Mouse (Mus musculus): ENCODE measurements at regions not wholly inside any gene's neighbourhood (a gene's known extent, or its start where the extent isn't known, plus 50 kb on each side); places are given as distances from the start of the nearest gene placed in this dataset.

DNA sequence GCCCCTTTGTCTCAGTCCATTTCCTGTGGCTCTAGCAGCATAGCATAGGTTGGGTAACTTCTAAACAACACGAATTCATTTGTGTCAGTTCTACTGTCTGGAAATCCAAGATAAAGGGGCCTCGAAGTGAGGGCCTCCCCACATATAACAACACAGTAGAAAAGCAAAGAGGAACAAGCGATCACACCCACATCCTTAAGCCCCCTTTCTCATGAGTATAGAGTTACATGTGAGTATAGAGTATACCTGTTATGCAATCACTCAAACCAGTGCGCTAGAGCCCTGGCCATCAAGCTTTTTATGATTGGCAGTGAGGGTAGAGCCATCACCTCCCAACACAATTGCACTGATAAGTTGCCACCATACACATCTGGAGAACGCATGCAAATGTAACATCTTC, 157.4 kb downstream of the Psat1 start:
- DNase-seq (ENCODE audit: low spot score) (no peak), ATAC-seq (replicated peaks; ENCODE audit: low FRiP score) (no peak)
- Histone ChIP-seq H3K9ac (ENCODE audit: low read depth, low read length) (no peak overlapping the region), H3K27ac (ENCODE audit: low read depth, low read length) (no peak overlapping the region), H3K4me2 (no peak overlapping the region), H3K9me3 (ENCODE audit: control insufficient read depth, low read length) (no peaks in the 10 kb centered on the region), H3K4me3 (ENCODE audit: low read depth, low read length) (no peak overlapping the region), H3K36me3 (ENCODE audit: control insufficient read depth, insufficient read depth, low read length) (no peaks in the 10 kb centered on the region), H3K27me3 (replicated peaks; ENCODE audit: control insufficient read depth, insufficient read depth, low read length) (no peaks in the 10 kb centered on the region), H3K4me1 (replicated peaks; ENCODE audit: control insufficient read depth, insufficient read depth, low read length) (no peaks in the 10 kb centered on the region)
- whole genome bisulfite sequencing, result 42% methylated on average over 5 of the region's 5 CpGs

DNA sequence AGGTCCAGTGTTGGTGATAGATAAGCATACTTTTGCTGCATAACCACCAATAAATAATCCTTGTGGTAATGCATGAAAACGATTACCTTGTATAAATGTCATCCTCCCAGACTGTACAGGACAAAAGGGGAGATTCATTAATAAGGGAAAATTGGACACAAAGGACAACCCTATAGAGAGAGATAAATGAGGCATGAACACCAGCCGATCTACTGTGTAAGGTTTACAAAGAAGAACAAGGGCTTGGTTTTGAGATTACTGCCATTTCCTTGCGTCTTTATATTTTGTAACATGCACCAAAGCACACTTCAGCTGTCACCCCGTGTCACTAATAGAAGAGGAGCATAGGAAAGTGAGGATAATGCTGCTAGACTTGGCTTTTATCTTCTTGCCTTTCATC, 162.5 kb downstream of the Psat1 start:
- 67% methylated on average over 4 of the region's 4 CpGs for WGBS
- H3K4me3 ChIP-seq (ENCODE audit: low read depth, low read length), result no peak overlapping the region
- H3K9ac ChIP-seq (ENCODE audit: low read depth, low read length), result no peak overlapping the region
- ATAC-seq (replicated peaks; ENCODE audit: low FRiP score), result no peak
- H3K27ac ChIP-seq (ENCODE audit: low read depth, low read length), result no peak overlapping the region
- H3K4me1 ChIP-seq (replicated peaks; ENCODE audit: control insufficient read depth, insufficient read depth, low read length), result no peaks in the 10 kb centered on the region
- no peak for DNase-seq (ENCODE audit: low spot score)
- no peaks in the 10 kb centered on the region for H3K36me3 ChIP-seq (ENCODE audit: control insufficient read depth, insufficient read depth, low read length)
- H3K27me3 ChIP-seq (replicated peaks; ENCODE audit: control insufficient read depth, insufficient read depth, low read length), result no peaks in the 10 kb centered on the region
- H3K4me2 ChIP-seq, result no peak overlapping the region
- H3K9me3 ChIP-seq (ENCODE audit: control insufficient read depth, low read length), result no peaks in the 10 kb centered on the region

DNA sequence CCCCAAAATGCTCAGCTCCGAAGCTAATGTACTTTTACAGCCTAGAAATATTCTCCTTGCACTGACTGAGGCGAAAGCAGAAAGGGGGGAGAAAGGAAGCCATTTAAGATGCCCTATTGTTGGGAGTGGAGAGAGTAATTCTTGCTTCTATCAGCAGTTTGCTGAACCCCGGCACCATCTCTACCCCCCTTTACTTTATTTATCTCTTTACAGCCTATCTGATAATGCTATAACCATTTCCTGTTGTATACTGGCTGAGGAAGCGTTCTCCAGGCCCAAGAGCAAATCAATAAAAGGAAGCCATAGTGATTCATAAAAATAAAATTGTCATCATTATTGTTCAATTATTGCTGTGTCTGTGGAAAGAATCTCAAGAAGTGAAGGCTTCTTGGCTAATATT, 177.5 kb downstream of the Psat1 start:
- WGBS, result 66% methylated on average over 4 of the region's 4 CpGs
- Histone ChIP-seq H3K36me3 (ENCODE audit: control insufficient read depth, insufficient read depth, low read length) (no peaks in the 10 kb centered on the region), H3K27ac (ENCODE audit: low read depth, low read length) (no peak overlapping the region), H3K4me3 (ENCODE audit: low read depth, low read length) (no peak overlapping the region), H3K27me3 (replicated peaks; ENCODE audit: control insufficient read depth, insufficient read depth, low read length) (no peaks in the 10 kb centered on the region), H3K4me1 (replicated peaks; ENCODE audit: control insufficient read depth, insufficient read depth, low read length) (no peaks in the 10 kb centered on the region), H3K4me2 (no peak overlapping the region), H3K9ac (ENCODE audit: low read depth, low read length) (no peak overlapping the region), H3K9me3 (ENCODE audit: control insufficient read depth, low read length) (no peaks in the 10 kb centered on the region)
- no peak for DNase-seq (ENCODE audit: low spot score)
- ATAC-seq (replicated peaks; ENCODE audit: low FRiP score), result no peak

DNA sequence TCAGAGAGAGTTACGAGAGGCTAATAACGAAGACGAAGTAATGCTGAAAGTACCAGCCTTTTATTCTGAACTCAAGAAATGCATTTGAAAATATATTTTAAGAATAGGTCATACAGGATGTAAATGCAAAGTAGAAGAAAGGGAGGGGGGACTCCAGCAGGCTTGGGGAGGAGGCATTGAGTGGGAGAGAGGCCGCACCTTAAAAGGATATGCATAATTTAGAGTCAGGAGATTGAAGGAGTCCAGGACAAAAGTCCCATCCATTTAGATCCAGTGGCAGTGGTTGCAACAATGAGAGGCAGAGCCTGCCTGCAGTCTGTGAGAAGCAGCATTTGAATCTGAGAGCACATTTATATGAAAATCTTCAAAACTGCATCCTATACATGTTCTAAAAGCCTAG, 186.1 kb downstream of the Psat1 start:
- 89% methylated on average over 4 of the region's 4 CpGs for WGBS
- H3K27ac ChIP-seq (ENCODE audit: low read depth, low read length), result no peak overlapping the region
- H3K4me3 ChIP-seq (ENCODE audit: low read depth, low read length), result no peak overlapping the region
- H3K9ac ChIP-seq (ENCODE audit: low read depth, low read length), result no peak overlapping the region
- H3K4me2 ChIP-seq, result no peak overlapping the region
- DNase-seq (ENCODE audit: low spot score) (no peak), ATAC-seq (replicated peaks; ENCODE audit: low FRiP score) (no peak)
- no peaks in the 10 kb centered on the region for H3K9me3 ChIP-seq (ENCODE audit: control insufficient read depth, low read length)
- H3K27me3 ChIP-seq (replicated peaks; ENCODE audit: control insufficient read depth, insufficient read depth, low read length), result no peaks in the 10 kb centered on the region
- H3K36me3 ChIP-seq (ENCODE audit: control insufficient read depth, insufficient read depth, low read length), result no peaks in the 10 kb centered on the region
- H3K4me1 ChIP-seq (replicated peaks; ENCODE audit: control insufficient read depth, insufficient read depth, low read length), result no peaks in the 10 kb centered on the region

DNA sequence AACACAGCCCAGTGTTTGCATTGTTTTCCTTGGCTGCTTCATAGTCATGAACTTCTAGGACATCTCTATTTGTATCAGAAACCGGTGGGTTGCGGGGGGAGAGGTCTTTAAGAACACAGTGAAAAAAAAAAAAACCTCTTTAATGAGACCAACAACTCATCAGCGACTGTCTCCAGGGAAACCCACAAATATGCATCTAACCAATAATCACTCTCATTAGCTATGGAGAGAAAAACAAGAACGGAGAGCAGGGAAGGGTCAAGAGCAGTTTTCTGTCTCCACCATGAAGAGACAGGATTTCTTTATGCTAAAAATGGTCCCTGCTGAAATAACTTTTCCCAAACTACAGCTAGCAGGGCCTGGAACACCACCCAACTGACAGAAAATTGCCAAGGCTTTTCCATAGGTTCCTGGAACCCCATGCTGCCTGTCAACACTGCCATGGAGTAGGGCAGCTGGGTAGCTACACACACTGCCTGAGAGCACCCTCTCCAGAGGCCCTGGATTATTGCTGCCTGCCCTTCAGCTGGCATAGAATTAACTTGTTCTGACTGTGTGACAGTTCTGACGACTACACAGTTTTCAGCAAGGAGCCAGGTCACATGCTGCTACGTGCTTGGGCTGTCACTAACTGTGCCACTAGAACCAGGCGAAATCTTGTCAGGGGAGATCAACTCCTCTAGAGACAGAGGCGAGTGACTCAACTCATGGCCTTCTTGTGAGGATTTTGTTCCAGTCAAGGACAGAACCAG, 201.9 kb downstream of the Psat1 start:
- no peak for ATAC-seq (replicated peaks; ENCODE audit: low FRiP score)
- H3K27me3 ChIP-seq (replicated peaks; ENCODE audit: control insufficient read depth, insufficient read depth, low read length), result no peaks in the 10 kb centered on the region
- H3K9ac ChIP-seq (ENCODE audit: low read depth, low read length), result no peak overlapping the region
- no peaks in the 10 kb centered on the region for H3K4me1 ChIP-seq (replicated peaks; ENCODE audit: control insufficient read depth, insufficient read depth, low read length)
- WGBS, result 79% methylated on average over 8 of the region's 8 CpGs
- H3K4me3 ChIP-seq (ENCODE audit: low read depth, low read length), result no peak overlapping the region
- H3K36me3 ChIP-seq (ENCODE audit: control insufficient read depth, insufficient read depth, low read length), result no peaks in the 10 kb centered on the region
- H3K27ac ChIP-seq (ENCODE audit: low read depth, low read length), result no peak overlapping the region
- H3K4me2 ChIP-seq, result no peak overlapping the region
- H3K9me3 ChIP-seq (ENCODE audit: control insufficient read depth, low read length), result no peaks in the 10 kb centered on the region
- no peak for DNase-seq (ENCODE audit: low spot score)

DNA sequence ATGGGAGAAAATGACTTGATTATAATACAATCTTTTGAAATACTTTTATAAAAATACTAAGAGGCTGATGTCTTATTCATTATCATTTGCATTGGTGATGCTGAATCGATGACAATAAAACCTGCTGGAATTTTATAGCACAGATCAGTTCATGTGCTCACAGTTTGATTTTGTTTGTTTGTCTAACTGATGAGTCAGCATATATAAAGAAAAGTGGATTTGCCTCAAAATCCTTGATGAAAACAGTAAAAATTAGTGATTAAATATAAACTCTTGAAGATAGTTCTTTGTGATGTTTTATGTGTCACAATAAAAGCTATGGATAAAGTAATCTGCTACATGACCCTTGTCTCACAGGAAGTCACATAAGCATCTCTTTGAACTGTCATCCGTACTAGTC, 210.9 kb downstream of the Psat1 start:
- WGBS, result 64% methylated on average over 2 of the region's 2 CpGs
- H3K9me3 ChIP-seq (ENCODE audit: control insufficient read depth, low read length), result no peaks in the 10 kb centered on the region
- H3K4me1 ChIP-seq (replicated peaks; ENCODE audit: control insufficient read depth, insufficient read depth, low read length), result no peaks in the 10 kb centered on the region
- DNase-seq (ENCODE audit: low spot score) (no peak), ATAC-seq (replicated peaks; ENCODE audit: low FRiP score) (no peak)
- H3K36me3 ChIP-seq (ENCODE audit: control insufficient read depth, insufficient read depth, low read length), result no peaks in the 10 kb centered on the region
- H3K27me3 ChIP-seq (replicated peaks; ENCODE audit: control insufficient read depth, insufficient read depth, low read length), result no peaks in the 10 kb centered on the region
- H3K4me3 ChIP-seq (ENCODE audit: low read depth, low read length), result no peak overlapping the region
- no peak overlapping the region for H3K4me2 ChIP-seq
- H3K9ac ChIP-seq (ENCODE audit: low read depth, low read length), result no peak overlapping the region
- no peak overlapping the region for H3K27ac ChIP-seq (ENCODE audit: low read depth, low read length)

DNA sequence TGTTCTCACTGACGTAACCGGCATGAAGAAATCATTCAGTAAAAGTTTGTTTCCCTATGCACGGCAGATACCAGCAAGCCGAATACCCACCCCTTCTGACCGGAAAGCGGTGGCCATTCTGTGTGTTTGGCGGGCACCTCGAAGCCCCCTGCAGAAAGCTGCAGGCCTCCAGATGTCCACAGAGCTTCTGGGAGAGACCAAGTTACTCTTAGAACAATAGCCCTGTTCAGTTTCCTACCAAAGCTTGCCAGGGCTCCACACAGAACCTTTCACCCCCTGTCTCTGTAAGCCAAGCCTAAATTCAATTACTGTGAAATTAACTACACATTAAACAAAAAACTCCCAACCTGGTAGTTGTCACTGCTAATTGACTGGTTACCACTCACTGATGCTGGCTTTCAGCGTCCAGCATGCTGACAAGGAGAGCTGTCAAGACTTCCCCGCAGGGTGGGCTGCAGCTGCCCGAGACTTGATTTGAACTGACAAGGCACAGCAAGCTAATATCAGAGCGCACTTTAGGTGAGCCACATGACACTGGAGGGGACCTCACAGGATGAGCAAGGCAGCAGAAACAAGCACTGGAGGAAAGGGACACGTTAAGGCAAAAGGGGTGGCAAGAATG, 220.2 kb downstream of the Psat1 start:
- DNase-seq (ENCODE audit: low spot score) (no peak), ATAC-seq (replicated peaks; ENCODE audit: low FRiP score) (no peak)
- Histone ChIP-seq H3K4me1 (replicated peaks; ENCODE audit: control insufficient read depth, insufficient read depth, low read length) (no peaks in the 10 kb centered on the region), H3K27me3 (replicated peaks; ENCODE audit: control insufficient read depth, insufficient read depth, low read length) (no peaks in the 10 kb centered on the region), H3K4me3 (ENCODE audit: low read depth, low read length) (no peak overlapping the region), H3K4me2 (no peak overlapping the region), H3K27ac (ENCODE audit: low read depth, low read length) (no peak overlapping the region), H3K36me3 (ENCODE audit: control insufficient read depth, insufficient read depth, low read length) (no peaks in the 10 kb centered on the region), H3K9me3 (ENCODE audit: control insufficient read depth, low read length) (no peaks in the 10 kb centered on the region), H3K9ac (ENCODE audit: low read depth, low read length) (no peak overlapping the region)
- WGBS, result 76% methylated on average over 13 of the region's 13 CpGs

DNA sequence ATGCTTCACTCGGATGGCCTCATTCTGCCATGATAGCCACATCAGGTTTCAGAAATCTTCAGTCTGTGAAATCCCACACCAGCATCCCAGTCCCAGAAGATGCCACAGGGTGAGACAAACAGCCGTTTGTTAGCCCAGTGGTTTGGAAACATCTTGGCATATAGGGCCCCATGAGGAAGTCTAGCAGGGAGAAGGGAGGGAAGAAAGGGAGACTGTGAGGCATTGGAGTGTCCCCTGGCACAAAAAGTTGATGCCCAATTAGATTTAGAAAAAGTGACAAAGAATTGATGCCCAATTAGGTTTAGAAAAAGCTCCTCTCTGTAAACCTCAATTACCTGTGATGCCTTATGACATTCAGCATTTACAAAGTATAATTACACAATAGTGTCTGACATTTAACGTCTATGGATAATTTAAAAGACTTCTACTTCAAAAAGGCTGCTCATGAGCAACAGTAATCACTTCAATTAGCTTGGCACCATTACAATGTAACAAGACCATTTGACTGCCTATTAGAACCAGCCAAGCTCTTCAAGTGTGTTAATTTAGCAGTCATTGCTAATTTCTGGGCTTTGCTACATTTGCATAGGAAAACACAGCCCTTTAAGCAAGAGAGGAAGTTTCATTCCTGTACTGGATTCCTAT, 254.6 kb downstream of the Psat1 start:
- H3K4me1 ChIP-seq (replicated peaks; ENCODE audit: control insufficient read depth, insufficient read depth, low read length), result no peaks in the 10 kb centered on the region
- H3K4me3 ChIP-seq (ENCODE audit: low read depth, low read length), result no peak overlapping the region
- no peaks in the 10 kb centered on the region for H3K27me3 ChIP-seq (replicated peaks; ENCODE audit: control insufficient read depth, insufficient read depth, low read length)
- WGBS, result 76% methylated on average over 3 of the region's 3 CpGs
- H3K4me2 ChIP-seq, result no peak overlapping the region
- no peak overlapping the region for H3K9ac ChIP-seq (ENCODE audit: low read depth, low read length)
- H3K36me3 ChIP-seq (ENCODE audit: control insufficient read depth, insufficient read depth, low read length), result no peaks in the 10 kb centered on the region
- ATAC-seq (replicated peaks; ENCODE audit: low FRiP score) (no peak), DNase-seq (ENCODE audit: low spot score) (no peak)
- no peak overlapping the region for H3K27ac ChIP-seq (ENCODE audit: low read depth, low read length)
- no peaks in the 10 kb centered on the region for H3K9me3 ChIP-seq (ENCODE audit: control insufficient read depth, low read length)

DNA sequence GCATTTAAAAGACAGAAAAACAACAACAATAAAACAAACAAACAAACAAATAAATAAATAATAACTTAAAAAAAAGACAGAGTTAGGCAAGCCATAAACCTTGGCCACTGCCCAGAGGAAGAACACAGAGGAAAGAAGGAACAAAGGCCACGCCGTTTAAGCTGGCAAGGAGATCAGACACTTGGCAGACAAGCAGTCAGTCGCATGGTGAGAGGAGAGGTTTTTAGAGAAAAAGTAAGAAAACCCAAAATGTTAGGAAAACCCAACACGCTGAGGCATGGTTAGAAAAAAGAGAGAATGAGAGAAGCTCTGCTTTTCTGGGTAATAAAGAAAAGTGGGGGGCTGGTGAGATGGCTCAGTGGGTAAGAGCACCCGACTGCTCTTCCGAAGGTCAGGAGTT, 277.1 kb downstream of the Psat1 start:
- no peaks in the 10 kb centered on the region for H3K27me3 ChIP-seq (replicated peaks; ENCODE audit: control insufficient read depth, insufficient read depth, low read length)
- H3K9ac ChIP-seq (ENCODE audit: low read depth, low read length), result no peak overlapping the region
- ATAC-seq (replicated peaks; ENCODE audit: low FRiP score) (no peak), DNase-seq (ENCODE audit: low spot score) (no peak)
- no peaks in the 10 kb centered on the region for H3K36me3 ChIP-seq (ENCODE audit: control insufficient read depth, insufficient read depth, low read length)
- H3K4me3 ChIP-seq (ENCODE audit: low read depth, low read length), result no peak overlapping the region
- no peak overlapping the region for H3K4me2 ChIP-seq
- no peaks in the 10 kb centered on the region for H3K4me1 ChIP-seq (replicated peaks; ENCODE audit: control insufficient read depth, insufficient read depth, low read length)
- no peaks in the 10 kb centered on the region for H3K9me3 ChIP-seq (ENCODE audit: control insufficient read depth, low read length)
- no peak overlapping the region for H3K27ac ChIP-seq (ENCODE audit: low read depth, low read length)
- WGBS, result 87% methylated on average over 6 of the region's 6 CpGs

Measured in liver, embryonic 11.5 days (tissue).